Mouse (Mus musculus) megakaryocyte-erythroid progenitor cell, adult 5-6 weeks (primary cell): ENCODE measurements around the gene Ing5. TPM values are rescaled to one million over a fixed set of nuclear protein-coding genes. Genes with fewer than 3 reads are reported as not detected.
A peak's percentile ranks its signal among the peaks of the same experiment; 100 is the strongest.
"Not testable (repeated sequence)": the region's sequence is repeated elsewhere in the genome, so short reads cannot be mapped to it uniquely, and the experiment has no call there.

Experiments used
- ATAC-seq: replicated peaks from 2 replicates; pipeline ENCODE4 v1.8.0; 2016; ENCODE audit warnings: mild to moderate bottlenecking, inconsistent platforms; ENCODE audit not compliant: severe bottlenecking, poor library complexity, low FRiP score, low TSS enrichment
- total RNA-seq, 2 experiments: library from RNA; stranded (forward) in 1 of 2; stranded (reverse) in 1 of 2; fragments of 200-1000, 215-1000 nt in 1 of 2; fragments of >200 nt in 1 of 2; fragmentation: Nextera tagmentation in 1 of 2; gene quantifications; 2 replicates each; pipeline ENCODE4 v1.2.3; 2014 to 2017

The Ing5 gene
- total RNA-seq (2014; fragmentation: Nextera tagmentation) (17.9 and 18.0 TPM in 2 replicates), total RNA-seq (2017) (44.7 and 53.8 TPM in 2 replicates)

GRCm38 (mm10) chr1:93803556-93804507 lies at the start of gene Ing5:
Gene Ing5 (plus strand): TSS chr1:93803965.
- ATAC-seq: peak; percentile 62

GRCm38 (mm10) chr1:93754573-93755290 lies 49.0 kb upstream of the Ing5 start, which contains the start of gene Thap4:
Gene Thap4 (minus strand): TSS chr1:93754864.
- ATAC-seq: peak; percentile 36

GRCm38 (mm10) chr1:93755291-93755610 lies 48.5 kb upstream of the Ing5 start:
- ATAC-seq: peak; percentile 10

GRCm38 (mm10) chr1:93755618-93756017 lies 48.1 kb upstream of the Ing5 start:
- ATAC-seq: no peak

GRCm38 (mm10) chr1:93756154-93756553 lies 47.6 kb upstream of the Ing5 start:
- ATAC-seq: peak; percentile 37

GRCm38 (mm10) chr1:93760076-93760475 lies 43.7 kb upstream of the Ing5 start:
- no peak for ATAC-seq

- not testable (repeated sequence) for ATAC-seq
Observed at GRCm38 (mm10) chr1:93763531-93763930, 40.2 kb upstream of the Ing5 start.

- ATAC-seq: no peak
Observed at GRCm38 (mm10) chr1:93764871-93765591, 38.7 kb upstream of the Ing5 start.

DNA sequence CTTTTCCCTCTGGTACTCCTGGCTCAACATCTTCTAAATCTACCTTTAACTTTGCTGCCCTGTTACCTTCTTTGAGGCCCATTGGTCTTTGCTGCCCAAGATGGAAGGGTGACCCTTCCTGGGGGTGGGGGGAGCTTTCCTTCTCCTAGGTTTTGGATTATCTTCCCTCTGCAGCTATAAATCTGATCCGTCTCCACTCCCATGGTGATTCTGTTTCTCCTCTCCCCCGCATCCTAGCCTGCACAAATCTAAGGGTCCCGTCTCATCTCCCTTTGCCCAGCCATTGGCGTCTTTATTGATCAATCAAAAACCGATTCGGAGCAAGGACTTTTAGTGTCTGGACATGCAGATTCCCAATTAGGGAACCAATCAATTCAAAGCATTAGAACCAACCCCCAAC lies 36.2 kb upstream of the Ing5 start:
- ATAC-seq: no peak

- no peak for ATAC-seq
Observed at GRCm38 (mm10) chr1:93769901-93770300, 33.9 kb upstream of the Ing5 start.

DNA sequence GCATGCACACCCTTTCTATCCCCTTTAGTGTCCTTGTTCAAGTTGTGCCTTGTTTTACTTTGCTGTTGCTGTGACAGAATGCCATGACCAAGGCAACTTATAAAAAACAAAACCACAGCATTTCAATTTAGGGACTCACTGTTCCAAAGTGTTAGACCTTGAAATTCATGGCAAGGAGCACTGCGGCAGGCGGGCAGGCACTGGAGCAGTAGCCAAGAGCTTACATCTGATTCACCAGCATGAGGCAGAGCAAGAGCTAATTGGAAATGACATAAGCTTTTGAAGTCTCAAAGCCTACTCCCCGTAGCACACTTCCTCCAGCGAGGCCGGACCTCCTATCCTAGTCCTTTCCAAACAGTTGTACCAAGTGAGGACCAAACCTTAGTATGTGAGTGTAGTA lies 27.1 kb upstream of the Ing5 start:
- ATAC-seq: no peak

- no peak for ATAC-seq
Observed at GRCm38 (mm10) chr1:93786912-93787311, 16.9 kb upstream of the Ing5 start.

DNA sequence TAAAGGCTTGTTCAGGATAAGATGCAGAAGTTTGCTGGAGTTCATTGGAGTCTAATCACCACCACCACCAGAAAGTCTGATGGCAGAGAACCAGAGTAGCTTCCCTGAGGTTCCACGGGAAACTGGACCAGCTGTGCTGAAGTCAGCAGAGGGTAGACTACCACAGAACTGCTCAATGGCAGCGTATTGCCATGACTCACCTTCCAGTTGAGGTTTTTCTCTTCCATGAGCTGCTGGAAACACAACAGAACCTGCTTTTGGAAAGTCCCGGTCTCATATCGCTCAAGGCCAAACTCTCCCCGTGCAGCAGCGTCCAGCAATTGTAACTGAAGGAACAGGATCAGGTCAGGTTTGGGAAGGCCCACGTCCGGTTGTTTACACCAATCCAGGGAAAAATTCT lies 9.2 kb upstream of the Ing5 start:
- no peak for ATAC-seq

GRCm38 (mm10) chr1:93795886-93796285 lies 7.9 kb upstream of the Ing5 start:
- no peak for ATAC-seq

GRCm38 (mm10) chr1:93800670-93801503 lies 2.9 kb upstream of the Ing5 start:
- no peak for ATAC-seq

GRCm38 (mm10) chr1:93801741-93802238 lies 2.0 kb upstream of the Ing5 start, which contains the start of gene Dtymk:
Gene Dtymk (minus strand): TSS chr1:93801934.
- ATAC-seq: peak; percentile 62

GRCm38 (mm10) chr1:93802771-93803170 lies 994 bp upstream of the Ing5 start:
- ATAC-seq: peak; percentile 32

DNA sequence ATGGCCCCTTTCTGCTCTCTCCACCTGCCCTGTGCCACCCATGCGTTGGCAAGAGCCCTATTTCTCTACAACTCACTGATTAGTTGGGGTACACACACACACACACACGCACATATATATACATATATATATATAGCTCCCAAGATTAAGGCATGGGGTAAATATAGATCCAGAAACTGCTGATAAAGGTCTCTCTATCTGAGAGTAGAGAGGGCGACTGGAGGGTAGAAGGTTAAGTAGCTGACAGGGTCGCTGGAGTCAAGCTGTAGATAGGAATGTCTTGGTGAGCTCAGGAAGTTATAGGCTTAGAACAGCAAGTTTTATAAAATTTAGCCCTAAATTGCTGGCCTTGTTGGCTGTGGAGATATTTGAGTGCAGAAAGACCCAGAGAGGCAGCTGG lies 1.1 kb downstream of the Ing5 start:
- ATAC-seq: no peak
